Mouse (Mus musculus) cerebellum, postnatal 14 days (tissue): Measurements from ENCODE around the gene Mfsd4b3.
A peak's percentile ranks its signal among the peaks of the same experiment; 100 is the strongest.
"Not testable (repeated sequence)": the region's sequence is repeated elsewhere in the genome, so short reads cannot be mapped to it uniquely, and the experiment has no call there.

Experiments
- DNase-seq, 2 experiments: peaks; one replicate each; pipeline ENCODE4 v3.0.0; 2021; ENCODE audit warnings: mixed read lengths in 2 of 2

The Mfsd4b3 gene

GRCm38 (mm10) chr10:39959761-39960440 lies at the start of gene Mfsd4b3:
Gene Mfsd4b3 (minus strand): TSS chr10:39960153.
- DNase-seq = peak; percentile 93 to 94

GRCm38 (mm10) chr10:40009591-40009990 lies 49.6 kb upstream of the Mfsd4b3 start:
- DNase-seq = no peak

- not testable (repeated sequence) for DNase-seq
These were observed 48.9 kb upstream of the Mfsd4b3 start for GRCm38 (mm10) chr10:40008847-40009246.

GRCm38 (mm10) chr10:40007953-40008352 lies 48.0 kb upstream of the Mfsd4b3 start:
- DNase-seq = peak in 1 of 2 experiments; percentile 28

GRCm38 (mm10) chr10:40006963-40007362 lies 47.0 kb upstream of the Mfsd4b3 start:
- no peak for DNase-seq

GRCm38 (mm10) chr10:40000746-40001145 lies 40.8 kb upstream of the Mfsd4b3 start:
- DNase-seq = no peak

GRCm38 (mm10) chr10:39991155-39991554 lies 31.2 kb upstream of the Mfsd4b3 start:
- no peak for DNase-seq

- no peak for DNase-seq
These were observed 26.5 kb upstream of the Mfsd4b3 start, which contains the start of gene Mfsd4b5 for GRCm38 (mm10) chr10:39986466-39986865. Gene Mfsd4b5 (minus strand): TSS chr10:39986646.

- DNase-seq = no peak
These were observed 22.7 kb upstream of the Mfsd4b3 start for GRCm38 (mm10) chr10:39982604-39983003.

GRCm38 (mm10) chr10:39978231-39978630 lies 18.3 kb upstream of the Mfsd4b3 start:
- no peak for DNase-seq

- DNase-seq = no peak
These were observed 17.4 kb upstream of the Mfsd4b3 start for GRCm38 (mm10) chr10:39977346-39977745.

GRCm38 (mm10) chr10:39975771-39976170 lies 15.8 kb upstream of the Mfsd4b3 start:
- DNase-seq = no peak

GRCm38 (mm10) chr10:39974982-39975381 lies 15.0 kb upstream of the Mfsd4b3 start:
- DNase-seq = no peak

GRCm38 (mm10) chr10:39967512-39967911 lies 7.6 kb upstream of the Mfsd4b3 start:
- no peak for DNase-seq

GRCm38 (mm10) chr10:39961906-39962305 lies 2.0 kb upstream of the Mfsd4b3 start:
- no peak for DNase-seq

- no peak for DNase-seq
These were observed 479 bp upstream of the Mfsd4b3 start for GRCm38 (mm10) chr10:39960441-39960822.

GRCm38 (mm10) chr10:39958266-39958665 lies 1.7 kb downstream of the Mfsd4b3 start:
- peak in 1 of 2 experiments; percentile 15 for DNase-seq

- peak; percentile 7 to 9 for DNase-seq
These were observed 3.5 kb downstream of the Mfsd4b3 start for GRCm38 (mm10) chr10:39956340-39956878.

GRCm38 (mm10) chr10:39955163-39955562 lies 4.8 kb downstream of the Mfsd4b3 start:
- DNase-seq = no peak

GRCm38 (mm10) chr10:39949377-39949954 lies 10.5 kb downstream of the Mfsd4b3 start:
- no peak for DNase-seq

- DNase-seq = not testable (repeated sequence)
These were observed 12.8 kb downstream of the Mfsd4b3 start for GRCm38 (mm10) chr10:39947195-39947594.

- DNase-seq = no peak
These were observed 23.4 kb downstream of the Mfsd4b3 start for GRCm38 (mm10) chr10:39936553-39936952.

GRCm38 (mm10) chr10:39926616-39927139 lies 33.3 kb downstream of the Mfsd4b3 start, which contains the start of gene Mfsd4b2:
Gene Mfsd4b2 (minus strand): TSS chr10:39926923.
- peak; percentile 6 to 9 for DNase-seq

GRCm38 (mm10) chr10:39924556-39924955 lies 35.4 kb downstream of the Mfsd4b3 start:
- not testable (repeated sequence) for DNase-seq
